Mouse (Mus musculus) CD4-positive, CD25-positive, alpha-beta regulatory T cell, adult 4 months (primary cell): ENCODE measurements around the gene Tsga8. TPM values are rescaled to one million over a fixed set of nuclear protein-coding genes. Genes with fewer than 3 reads are reported as not detected.

Experiments
- ATAC-seq: one replicate; pipeline ENCODE4 v1.8.0; 2017
- polyA plus RNA-seq, 2 experiments: library from polyadenylated mRNA; unstranded; fragments of 100-300 nt; shearing (Covaris generic); gene quantifications; one replicate each; pipeline ENCODE4 v1.2.1; 2017

Tsga8 gene
- polyA plus RNA-seq = not detected

GRCm38 (mm10) chrX:83487598-83487997 lies at the start of gene Tsga8:
Gene Tsga8 (minus strand): TSS chrX:83487924.
- ATAC-seq = no peak
